Mouse (Mus musculus) stomach, postnatal 0 days (tissue): ENCODE measurements around the gene Plekhh2. TPM values are rescaled to one million over a fixed set of nuclear protein-coding genes. Genes with fewer than 3 reads are reported as not detected.
A peak's percentile ranks its signal among the peaks of the same experiment; 100 is the strongest.

Experiments
- ATAC-seq: fragments of 200-750 bp; cut with Nextera tagmentation; 2 replicates; pipeline ENCODE4 v1.8.0; 2017; ENCODE audit not compliant: low FRiP score, low TSS enrichment
- DNase-seq: peaks from one replicate; pipeline ENCODE4 v3.0.0-alpha.2; 2016; ENCODE audit warnings: low spot score
- H3K27ac ChIP-seq: fragments of 300-500 bp; sonication (generic); replicated peaks from 2 replicates; pipeline ENCODE4 v1.5.1; 2014; ENCODE audit warnings: mild to moderate bottlenecking, control low read depth
- H3K27me3 ChIP-seq: fragments of 300-500 bp; sonication (generic); 2 replicates; pipeline ENCODE4 v1.6.1; 2014; ENCODE audit warnings: low read length; ENCODE audit not compliant: control insufficient read depth, insufficient read depth
- H3K36me3 ChIP-seq: fragments of 300-500 bp; sonication (generic); 2 replicates; pipeline ENCODE4 v1.6.1; 2014; ENCODE audit warnings: low read length, mixed read lengths; ENCODE audit not compliant: control insufficient read depth, insufficient read depth
- H3K4me1 ChIP-seq: fragments of 300-500 bp; sonication (generic); replicated peaks from 2 replicates; pipeline ENCODE4 v1.6.1; 2014; ENCODE audit warnings: antibody characterized with exemption; ENCODE audit not compliant: control insufficient read depth, insufficient read depth
- H3K4me2 ChIP-seq: fragments of 300-500 bp; sonication (generic); replicated peaks from 2 replicates; pipeline ENCODE4 v1.6.1; 2014; ENCODE audit warnings: low read depth, mild to moderate bottlenecking, control low read depth, moderate library complexity
- H3K4me3 ChIP-seq: fragments of 300-500 bp; sonication (generic); 2 replicates; pipeline ENCODE4 v1.5.1; 2014; ENCODE audit warnings: low read depth, low read length, control low read depth
- H3K9ac ChIP-seq: fragments of 300-500 bp; sonication (generic); 2 replicates; pipeline ENCODE4 v1.6.1; 2014; ENCODE audit warnings: mild to moderate bottlenecking, low read length, control low read depth, mixed read lengths
- H3K9me3 ChIP-seq: fragments of 300-500 bp; sonication (generic); 2 replicates; pipeline ENCODE4 v1.6.1; 2016; ENCODE audit warnings: low read length; ENCODE audit not compliant: control insufficient read depth
- CTCF ChIP-seq: IDR thresholded peaks from 2 replicates; pipeline ENCODE4 v1.5.1; 2016; ENCODE audit warnings: antibody characterized with exemption, low read depth, mild to moderate bottlenecking, moderate library complexity
- EP300 ChIP-seq: optimal IDR thresholded peaks from 2 replicates; pipeline ENCODE3; 2016; ENCODE audit warnings: antibody characterized with exemption
- WGBS: fragments of 180-500 bp; shearing (Covaris S2); extraction: QIAGEN DNeasy Blood & Tissue Kit; methylation state at CpG from one replicate; pipeline ENCODE4 v1.1.7; 2014; 5-methylcytosine and 5-hydroxymethylcytosine counted together
- polyA plus RNA-seq: library from polyadenylated mRNA; unstranded; fragments of >200 nt; fragmentation: Nextera tagmentation; extraction: Ambion mirVana; gene quantifications from 2 replicates; pipeline ENCODE4 v1.2.1, GENCODE M21; 2015

Plekhh2 gene
- polyA plus RNA-seq, 1 experiment from 2014 or later = 2.4 TPM

GRCm38 (mm10) chr17:84480464-84481355, 31.0 kb upstream of the Plekhh2 start:
- Histone ChIP-seq H3K4me3 (no peak overlapping the region), H3K9me3 (no peaks in the 10 kb centered on the region), H3K4me2 (no peak overlapping the region), H3K4me1 (no peaks in the 10 kb centered on the region), H3K36me3 (no peaks in the 10 kb centered on the region), H3K27ac (0 out of 2 replicates have a peak overlapping the region, but pooled peaks have one; percentile 0), H3K27me3 (no peaks in the 10 kb centered on the region), H3K9ac (no peak overlapping the region)
- TF ChIP-seq EP300 (no peak), CTCF (peak; percentile 77)
- no peak for DNase-seq
- WGBS = 42% methylated on average over 15 of the region's 15 CpGs
- ATAC-seq = peak; percentile 53; the same call in 1 of the 2 replicates

GRCm38 (mm10) chr17:84482831-84483230, 28.9 kb upstream of the Plekhh2 start:
- DNase-seq (no peak), ATAC-seq (no peak)
- H3K4me3 ChIP-seq = no peak overlapping the region
- H3K27me3 ChIP-seq = no peaks in the 10 kb centered on the region
- 83% methylated on average over 3 of the region's 3 CpGs for WGBS
- no peaks in the 10 kb centered on the region for H3K4me1 ChIP-seq
- no peak overlapping the region for H3K9ac ChIP-seq
- H3K36me3 ChIP-seq = no peaks in the 10 kb centered on the region
- H3K4me2 ChIP-seq = no peak overlapping the region
- no peak for TF ChIP-seq CTCF
- no peak overlapping the region for H3K27ac ChIP-seq
- no peaks in the 10 kb centered on the region for H3K9me3 ChIP-seq

DNA sequence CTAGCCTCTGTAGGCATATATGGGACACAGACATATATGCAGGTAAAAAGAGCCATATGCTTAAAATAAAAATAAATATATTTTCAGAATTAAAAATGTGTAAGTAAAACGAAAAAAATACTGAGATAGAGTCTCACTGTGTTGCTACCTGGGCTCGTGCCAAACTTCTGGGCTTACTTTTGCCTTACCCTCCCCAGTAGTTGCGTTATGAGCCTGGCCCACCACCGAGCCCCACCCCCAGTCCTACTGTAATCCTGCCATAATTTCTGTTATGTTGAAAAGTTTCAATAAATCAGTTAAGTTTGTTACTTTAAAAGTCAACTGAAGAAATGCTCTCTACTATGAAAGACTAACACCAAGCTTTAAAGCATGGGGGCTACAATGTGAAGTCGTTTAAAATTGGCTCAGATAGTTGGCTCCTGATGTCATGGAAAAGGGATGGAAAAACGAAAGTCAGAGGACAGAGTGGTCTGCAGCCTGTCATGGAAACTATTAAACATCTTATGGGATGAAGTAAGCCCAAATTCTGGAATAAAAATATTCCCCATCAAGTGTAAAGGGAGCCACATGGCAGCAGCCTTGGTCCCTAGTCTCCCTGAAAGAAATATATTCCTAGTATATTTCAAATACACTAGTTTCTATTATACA, 27.9 kb upstream of the Plekhh2 start:
- DNase-seq (no peak), ATAC-seq (no peak; the same call in 1 of the 2 replicates)
- H3K4me2 ChIP-seq = no peak overlapping the region
- H3K9me3 ChIP-seq = no peaks in the 10 kb centered on the region
- H3K4me3 ChIP-seq = no peak overlapping the region
- H3K27ac ChIP-seq = no peak overlapping the region
- TF ChIP-seq EP300 (no peak), CTCF (no peak)
- no peak overlapping the region for H3K9ac ChIP-seq
- no peaks in the 10 kb centered on the region for H3K4me1 ChIP-seq
- WGBS = 35% methylated on average over 6 of the region's 6 CpGs
- no peaks in the 10 kb centered on the region for H3K36me3 ChIP-seq
- H3K27me3 ChIP-seq = no peaks in the 10 kb centered on the region

GRCm38 (mm10) chr17:84487415-84487814, 24.3 kb upstream of the Plekhh2 start:
- Histone ChIP-seq H3K4me2 (no peak overlapping the region), H3K4me1 (no peaks in the 10 kb centered on the region), H3K36me3 (no peaks in the 10 kb centered on the region), H3K9ac (no peak overlapping the region), H3K9me3 (no peaks in the 10 kb centered on the region), H3K4me3 (no peak overlapping the region), H3K27ac (no peak overlapping the region), H3K27me3 (no peaks in the 10 kb centered on the region)
- 80% methylated on average over 2 of the region's 2 CpGs for WGBS
- ATAC-seq (no peak), DNase-seq (no peak)
- TF ChIP-seq EP300 (no peak), CTCF (no peak)

DNA sequence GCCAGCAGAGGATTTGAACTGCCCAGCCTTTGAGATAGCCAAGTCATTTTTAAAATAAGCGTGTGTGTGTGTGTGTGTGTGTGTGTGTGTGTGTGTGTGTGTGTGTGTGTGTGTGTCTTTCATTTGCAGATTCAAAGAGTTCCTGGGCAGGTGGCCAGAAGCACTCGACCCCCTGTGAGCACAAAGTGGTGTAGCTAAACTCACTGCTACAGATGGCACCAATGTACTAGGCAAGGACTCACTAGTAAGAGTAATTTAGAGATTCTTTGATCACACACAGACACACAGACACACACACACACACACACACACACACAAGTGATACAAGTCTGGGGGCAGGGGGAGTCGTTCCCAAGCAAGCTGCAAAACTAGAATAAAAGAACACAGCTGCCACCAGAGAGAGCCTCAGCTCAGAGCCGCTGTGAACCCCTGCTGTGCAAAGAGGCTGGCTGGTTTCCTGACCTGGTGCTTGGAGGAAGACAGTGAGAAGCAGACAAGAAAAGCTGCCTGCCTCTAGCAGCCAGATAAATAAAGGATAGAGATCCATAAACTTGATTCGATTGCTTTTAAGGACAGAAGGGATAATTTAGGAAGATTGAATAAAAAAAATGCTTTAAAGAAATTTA, 19.3 kb upstream of the Plekhh2 start:
- TF ChIP-seq CTCF (no peak), EP300 (no peak)
- H3K36me3 ChIP-seq = no peaks in the 10 kb centered on the region
- H3K27ac ChIP-seq = no peak overlapping the region
- no peaks in the 10 kb centered on the region for H3K9me3 ChIP-seq
- no peak overlapping the region for H3K9ac ChIP-seq
- H3K4me2 ChIP-seq = no peak overlapping the region
- H3K4me3 ChIP-seq = no peak overlapping the region
- H3K27me3 ChIP-seq = no peaks in the 10 kb centered on the region
- H3K4me1 ChIP-seq = no peaks in the 10 kb centered on the region
- WGBS = 48% methylated on average over 5 of the region's 5 CpGs
- no peak for DNase-seq
- no peak for ATAC-seq
